8 mouse cellular contexts compared by ENCODE assay signal in the genomic region with DNA sequence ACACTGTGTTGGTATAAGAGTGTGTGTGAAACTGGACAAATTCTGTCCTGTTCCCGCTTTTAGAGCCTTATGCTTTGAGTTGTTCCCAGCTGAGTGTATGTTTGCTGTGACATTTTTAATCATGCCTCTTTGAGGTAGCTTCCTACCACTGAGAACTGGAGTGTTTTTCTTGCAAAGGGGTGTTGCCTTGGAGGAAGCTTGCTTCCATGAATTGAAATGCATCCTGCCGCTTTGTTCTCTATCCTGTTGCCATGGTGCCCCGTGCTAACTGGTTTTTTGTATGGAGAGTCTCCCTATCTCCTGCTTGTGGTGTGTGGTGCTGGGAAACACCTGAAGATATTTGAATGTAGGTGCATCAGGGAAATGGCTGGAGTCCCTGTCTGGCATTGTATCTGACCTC. TPM values are rescaled to one million over a fixed set of nuclear protein-coding genes. Genes with fewer than 3 reads are reported as not detected.
DNase-seq lines count a peak whose midpoint lies in the region; ATAC-seq and TF ChIP-seq lines count a peak whose summit lies in the region.

No protein-coding gene starts in this region.

- H3K36me3 ChIP-seq in midbrain, postnatal 0 days (ENCODE audit: insufficient read depth, low read length) = no peaks in the 10 kb centered on the region

- H3K27ac ChIP-seq in midbrain, postnatal 0 days (ENCODE audit: low read depth, low read length) = peak overlapping the region; percentile 1; the same call in 1 of the 2 replicates

- H3K4me3 ChIP-seq in midbrain, postnatal 0 days (ENCODE audit: low read depth, low read length) = 0 out of 2 replicates have a peak overlapping the region, but pooled peaks have one; percentile 10

- no peak overlapping the region for H3K9ac ChIP-seq in midbrain, postnatal 0 days (replicated peaks; ENCODE audit: low read length, poor library complexity, severe bottlenecking)

- DNase-seq in adrenal gland, adult 2 months = peak; percentile 13
- no peak for DNase-seq in adrenal gland, adult 8-10 months
- peak; percentile 11 to 17 for DNase-seq in right cerebral cortex, adult 2 months (ENCODE audit: low spot score in 2 of 2)
- no peak for DNase-seq in right cerebral cortex, postnatal 14 days
- peak; percentile 20 to 25 for DNase-seq in kidney, postnatal 4 days
- DNase-seq in midbrain, postnatal 0 days (ENCODE audit: low spot score) = peak; percentile 67
- DNase-seq in spleen, adult 12 weeks (ENCODE audit: low spot score) = no peak
- DNase-seq in urinary bladder, adult 2 months (ENCODE audit: low spot score) = no peak

- no peak for ATAC-seq in midbrain, postnatal 0 days (ENCODE audit: low FRiP score)

- no peak for TF ChIP-seq CTCF in midbrain, postnatal 0 days (IDR thresholded peaks at IDR 0.05)

- H3K9me3 ChIP-seq in midbrain, postnatal 0 days (ENCODE audit: low read length) = no peaks in the 10 kb centered on the region

- H3K4me1 ChIP-seq in midbrain, postnatal 0 days (ENCODE audit: insufficient read depth, low read length) = no peaks in the 10 kb centered on the region

- 5% methylated on average over 3 of the region's 3 CpGs for WGBS in midbrain, postnatal 0 days

- H3K4me2 ChIP-seq in midbrain, postnatal 0 days (ENCODE audit: low read depth, low read length, poor library complexity, severe bottlenecking) = peak overlapping the region; percentile 12; the same call in 1 of the 2 replicates

- no peaks in the 10 kb centered on the region for H3K27me3 ChIP-seq in midbrain, postnatal 0 days (ENCODE audit: insufficient read depth, low read length)

RNA-seq across cellular contexts. Expression of gene Nxpe2, which starts 39.1 kb away (rescaled TPM):
- total RNA-seq in adrenal gland, adult 2 months (2021) = 1 to 10 TPM in 1 of 2 experiments, under 1 TPM in 1; 0.61 to 1.5 TPM
- 0.13 and 0.42 TPM in 2 replicates for polyA plus RNA-seq in adrenal gland, adult 2 months (2012; rRNA removed)
- total RNA-seq in adrenal gland, adult 8-10 months (2022) = 1 to 10 TPM in 2 of 4 experiments, under 1 TPM in 2; 0.55 to 2.4 (median 1.1) TPM
- 0.28 and 0.66 TPM in 2 replicates for total RNA-seq in midbrain, postnatal 0 days (2014; rRNA removed)
- 0.26 and 0.36 TPM in 2 replicates for polyA plus RNA-seq in midbrain, postnatal 0 days (2015; fragmentation: Nextera tagmentation; extraction: Ambion mirVana)
- polyA plus RNA-seq in urinary bladder, adult 2 months (2012; rRNA removed) = 2.3 and 3.0 TPM in 2 replicates

Comparison
In these comparisons a context has a peak if more than half of its experiments do, and no peak if none do; other contexts are left out.
1. DNase-seq: peak in adrenal gland, adult 2 months (single experiment), right cerebral cortex, adult 2 months (2 of 2), kidney, postnatal 4 days (2 of 2) and midbrain, postnatal 0 days (single experiment); none in adrenal gland, adult 8-10 months (single experiment), right cerebral cortex, postnatal 14 days (single experiment), spleen, adult 12 weeks (single experiment) and urinary bladder, adult 2 months (single experiment).